Mouse (Mus musculus) hindbrain, embryonic 12.5 days (tissue): ENCODE data around the gene App. TPM values are rescaled to one million over a fixed set of nuclear protein-coding genes. Genes with fewer than 3 reads are reported as not detected.
A peak's percentile ranks its signal among the peaks of the same experiment; 100 is the strongest.

Experiments used
- ATAC-seq: fragments of 200-750 bp; cut with Nextera tagmentation; 2 replicates; pipeline ENCODE4 v1.8.0; 2017; ENCODE audit warnings: moderate TSS enrichment; ENCODE audit not compliant: low FRiP score
- H3K27ac ChIP-seq: fragments of 300-500 bp; sonication (generic); 2 replicates; pipeline ENCODE4 v1.5.1; 2016; ENCODE audit warnings: mild to moderate bottlenecking
- H3K27me3 ChIP-seq: fragments of 300-500 bp; sonication (generic); 2 replicates; pipeline ENCODE4 v1.6.1; 2016; ENCODE audit warnings: mild to moderate bottlenecking
- H3K36me3 ChIP-seq: fragments of 300-500 bp; sonication (generic); 2 replicates; pipeline ENCODE4 v1.6.1; 2016; ENCODE audit warnings: mild to moderate bottlenecking
- H3K4me1 ChIP-seq: fragments of 300-500 bp; sonication (generic); 2 replicates; pipeline ENCODE4 v1.6.1; 2016
- H3K4me2 ChIP-seq: fragments of 300-500 bp; sonication (generic); replicated peaks from 2 replicates; pipeline ENCODE4 v1.6.1; 2016; ENCODE audit warnings: mild to moderate bottlenecking
- H3K4me3 ChIP-seq: fragments of 300-500 bp; sonication (generic); 2 replicates; pipeline ENCODE4 v1.5.1; 2016; ENCODE audit warnings: mild to moderate bottlenecking
- H3K9ac ChIP-seq: fragments of 300-500 bp; sonication (generic); 2 replicates; pipeline ENCODE4 v1.6.1; 2016; ENCODE audit warnings: mild to moderate bottlenecking, moderate library complexity
- H3K9me3 ChIP-seq: fragments of 300-500 bp; sonication (generic); replicated peaks from 2 replicates; pipeline ENCODE4 v1.6.1; 2016; ENCODE audit warnings: mild to moderate bottlenecking
- WGBS: fragments of 180-500 bp; shearing (Covaris S2); methylation state at CpG from one replicate; pipeline ENCODE4 v1.1.7; 2016; 5-methylcytosine and 5-hydroxymethylcytosine counted together
- polyA plus RNA-seq: library from polyadenylated mRNA; unstranded; fragments of >200 nt; fragmentation: Nextera tagmentation; extraction: Ambion mirVana; gene quantifications from 2 replicates; pipeline ENCODE4 v1.2.1, GENCODE M21; 2016

App gene
- polyA plus RNA-seq, 1 experiment from 2014 or later, result 313 TPM

- Histone ChIP-seq H3K27me3 (no peaks in the 10 kb centered on the region), H3K4me3 (no peak overlapping the region), H3K4me1 (peaks cover 19% of the 10 kb centered on the region), H3K27ac (no peak overlapping the region), H3K9ac (no peak overlapping the region), H3K9me3 (no peaks in the 10 kb centered on the region), H3K4me2 (no peak overlapping the region), H3K36me3 (no peaks in the 10 kb centered on the region)
- WGBS, result 81% methylated on average over 9 of the region's 9 CpGs
- ATAC-seq, result no peak
Measured at GRCm38 (mm10) chr16:85148615-85149508, 24.7 kb downstream of the App start.

- 78% methylated on average over 4 of the region's 4 CpGs for WGBS
- Histone ChIP-seq H3K4me3 (no peak overlapping the region), H3K9ac (no peak overlapping the region)
Measured at GRCm38 (mm10) chr16:85147440-85147839, 26.1 kb downstream of the App start.

GRCm38 (mm10) chr16:85145771-85146178 lies 27.8 kb downstream of the App start:
- WGBS, result 68% methylated on average over 11 of the region's 11 CpGs
- H3K4me3 ChIP-seq, result no peak overlapping the region
- peaks cover 5% of the 10 kb centered on the region; the same call in 1 of the 2 replicates for H3K4me1 ChIP-seq
- H3K27ac ChIP-seq, result no peak overlapping the region
- no peaks in the 10 kb centered on the region for H3K27me3 ChIP-seq
- ATAC-seq, result no peak
- H3K36me3 ChIP-seq, result no peaks in the 10 kb centered on the region
- no peak overlapping the region for H3K4me2 ChIP-seq
- H3K9ac ChIP-seq, result no peak overlapping the region
- no peaks in the 10 kb centered on the region for H3K9me3 ChIP-seq

More at GRCm38 (mm10) chr16:85147440-85147839, 26.1 kb downstream of the App start:
- ATAC-seq, result no peak
- Histone ChIP-seq H3K4me2 (no peak overlapping the region), H3K27me3 (no peaks in the 10 kb centered on the region), H3K9me3 (no peaks in the 10 kb centered on the region), H3K36me3 (no peaks in the 10 kb centered on the region), H3K4me1 (peaks cover 15% of the 10 kb centered on the region), H3K27ac (no peak overlapping the region)

GRCm38 (mm10) chr16:85145369-85145768 lies 28.2 kb downstream of the App start:
- H3K4me3 ChIP-seq, result no peak overlapping the region
- no peaks in the 10 kb centered on the region for H3K27me3 ChIP-seq
- no peaks in the 10 kb centered on the region for H3K36me3 ChIP-seq
- no peak overlapping the region for H3K9ac ChIP-seq
- ATAC-seq, result 0 out of 2 replicates have a peak, but pooled peaks have one; percentile 37
- no peak overlapping the region for H3K27ac ChIP-seq
- H3K4me1 ChIP-seq, result peaks cover 5% of the 10 kb centered on the region; the same call in 1 of the 2 replicates
- H3K4me2 ChIP-seq, result no peak overlapping the region
- H3K9me3 ChIP-seq, result no peaks in the 10 kb centered on the region
- 69% methylated on average over 11 of the region's 11 CpGs for WGBS

- 95% methylated on average over 6 of the region's 6 CpGs for WGBS
- Histone ChIP-seq H3K4me1 (peaks cover 8% of the 10 kb centered on the region), H3K9ac (no peak overlapping the region), H3K27ac (no peak overlapping the region), H3K9me3 (no peaks in the 10 kb centered on the region), H3K4me3 (no peak overlapping the region), H3K4me2 (no peak overlapping the region), H3K27me3 (no peaks in the 10 kb centered on the region), H3K36me3 (no peaks in the 10 kb centered on the region)
- ATAC-seq, result no peak
Measured at GRCm38 (mm10) chr16:85144401-85144800, 29.2 kb downstream of the App start.

- no peak overlapping the region for H3K4me3 ChIP-seq
- H3K27ac ChIP-seq, result no peak overlapping the region
- no peak overlapping the region for H3K4me2 ChIP-seq
- WGBS, result 90% methylated on average over 3 of the region's 3 CpGs
- H3K9me3 ChIP-seq, result no peaks in the 10 kb centered on the region
- no peak overlapping the region for H3K9ac ChIP-seq
- no peaks in the 10 kb centered on the region for H3K36me3 ChIP-seq
- no peaks in the 10 kb centered on the region for H3K27me3 ChIP-seq
- H3K4me1 ChIP-seq, result peaks cover 10% of the 10 kb centered on the region
- ATAC-seq, result no peak
Measured at GRCm38 (mm10) chr16:85143863-85144262, 29.7 kb downstream of the App start.

- 79% methylated on average over 3 of the region's 3 CpGs for WGBS
Measured at GRCm38 (mm10) chr16:85143188-85143587, 30.4 kb downstream of the App start.

GRCm38 (mm10) chr16:85141404-85141803 lies 32.2 kb downstream of the App start:
- WGBS, result 91% methylated on average over 4 of the region's 4 CpGs
- ATAC-seq, result no peak
- H3K27me3 ChIP-seq, result no peaks in the 10 kb centered on the region
- H3K27ac ChIP-seq, result no peak overlapping the region
- no peaks in the 10 kb centered on the region for H3K36me3 ChIP-seq
- peaks cover 10% of the 10 kb centered on the region for H3K4me1 ChIP-seq
- no peak overlapping the region for H3K4me3 ChIP-seq
- H3K9me3 ChIP-seq, result no peaks in the 10 kb centered on the region
- no peak overlapping the region for H3K4me2 ChIP-seq
- no peak overlapping the region for H3K9ac ChIP-seq

More at GRCm38 (mm10) chr16:85143188-85143587, 30.4 kb downstream of the App start:
- Histone ChIP-seq H3K4me3 (no peak overlapping the region), H3K9ac (no peak overlapping the region), H3K9me3 (no peaks in the 10 kb centered on the region), H3K4me1 (peaks cover 10% of the 10 kb centered on the region), H3K27ac (no peak overlapping the region), H3K27me3 (no peaks in the 10 kb centered on the region), H3K4me2 (no peak overlapping the region), H3K36me3 (no peaks in the 10 kb centered on the region)
- ATAC-seq, result no peak

- no peak overlapping the region for H3K4me2 ChIP-seq
Measured at GRCm38 (mm10) chr16:85139178-85139604, 34.4 kb downstream of the App start.

GRCm38 (mm10) chr16:85137348-85137747 lies 36.2 kb downstream of the App start:
- Histone ChIP-seq H3K4me2 (no peak overlapping the region), H3K9ac (no peak overlapping the region), H3K27ac (no peak overlapping the region), H3K4me3 (no peak overlapping the region), H3K36me3 (no peaks in the 10 kb centered on the region), H3K9me3 (no peaks in the 10 kb centered on the region), H3K27me3 (no peaks in the 10 kb centered on the region), H3K4me1 (peaks cover 18% of the 10 kb centered on the region)
- 82% methylated on average over 11 of the region's 11 CpGs for WGBS
- no peak for ATAC-seq

More at GRCm38 (mm10) chr16:85139178-85139604, 34.4 kb downstream of the App start:
- Histone ChIP-seq H3K9ac (no peak overlapping the region), H3K36me3 (no peaks in the 10 kb centered on the region), H3K9me3 (no peaks in the 10 kb centered on the region), H3K27me3 (no peaks in the 10 kb centered on the region), H3K4me3 (no peak overlapping the region), H3K4me1 (peaks cover 10% of the 10 kb centered on the region), H3K27ac (0 out of 2 replicates have a peak overlapping the region, but pooled peaks have one; percentile 23)
- 40% methylated on average over 9 of the region's 9 CpGs for WGBS
- peak; percentile 66; the same call in 1 of the 2 replicates for ATAC-seq

- Histone ChIP-seq H3K4me2 (no peak overlapping the region), H3K4me1 (peaks cover 21% of the 10 kb centered on the region), H3K27ac (no peak overlapping the region), H3K9me3 (no peaks in the 10 kb centered on the region), H3K9ac (no peak overlapping the region), H3K4me3 (no peak overlapping the region), H3K36me3 (no peaks in the 10 kb centered on the region), H3K27me3 (no peaks in the 10 kb centered on the region)
- ATAC-seq, result no peak
- WGBS, result 83% methylated on average over 4 of the region's 4 CpGs
Measured at GRCm38 (mm10) chr16:85136046-85136445, 37.5 kb downstream of the App start.

- 67% methylated on average over 5 of the region's 5 CpGs for WGBS
- Histone ChIP-seq H3K27ac (peak overlapping the region; percentile 9; the same call in 1 of the 2 replicates), H3K4me2 (peak overlapping the region; percentile 15; the same call in 1 of the 2 replicates), H3K9ac (no peak overlapping the region), H3K36me3 (no peaks in the 10 kb centered on the region; the same call in 1 of the 2 replicates), H3K4me1 (peaks cover 21% of the 10 kb centered on the region), H3K4me3 (no peak overlapping the region), H3K9me3 (no peaks in the 10 kb centered on the region), H3K27me3 (no peaks in the 10 kb centered on the region)
- no peak for ATAC-seq
Measured at GRCm38 (mm10) chr16:85133468-85133881, 40.1 kb downstream of the App start.
